Mouse (Mus musculus): ENCODE data around the gene Gbp9.
"Not testable (repeated sequence)": the region's sequence is repeated elsewhere in the genome, so short reads cannot be mapped to it uniquely, and the experiment has no call there.

The Gbp9 gene

DNA sequence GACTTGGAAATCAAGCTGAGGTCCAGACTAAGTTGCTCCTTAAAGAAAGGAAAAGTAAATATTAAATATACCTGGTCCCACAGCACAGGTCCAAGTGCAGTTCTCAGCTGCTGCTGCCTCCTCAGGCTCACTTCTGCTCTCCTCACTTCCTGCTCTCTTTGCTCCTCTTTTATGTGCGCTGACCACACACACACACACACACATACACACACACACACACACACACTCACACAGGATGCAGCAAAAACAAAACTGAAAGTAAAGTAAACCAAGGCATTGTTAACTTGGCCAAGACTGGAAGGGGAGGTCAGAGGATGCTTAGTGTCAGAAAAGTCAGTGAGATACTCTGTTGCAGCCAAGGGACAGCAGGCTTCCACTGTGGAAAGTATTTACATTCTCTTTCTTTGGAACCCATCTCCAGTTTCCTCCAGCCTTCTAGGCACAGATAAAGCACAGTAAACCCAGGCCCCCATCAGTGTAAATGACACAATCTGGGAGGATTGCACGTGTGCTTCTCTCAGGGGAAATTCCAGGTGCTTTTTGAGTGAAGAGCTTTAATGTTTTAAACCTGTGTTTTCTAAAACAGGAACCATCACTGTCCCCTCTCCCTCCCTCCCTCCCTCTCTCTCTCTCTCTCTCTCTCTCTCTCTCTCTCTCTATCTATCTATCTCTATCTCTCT lies at the start of gene Gbp9, which contains the start of the genes Gbp8 and Gbp4:
Gene Gbp9 (minus strand): TSS at position 131 of the 680 bp plus-strand sequence.
Gene Gbp8 (minus strand): TSS at position 132 of the 680 bp plus-strand sequence.
Gene Gbp4 (minus strand): TSS at position 178 of the 680 bp plus-strand sequence.
- DNase-seq (ENCODE audit: low read depth, low spot score), result not testable (repeated sequence)

GRCm38 (mm10) chr5:105181446-105181845 lies 42.1 kb upstream of the Gbp9 start:
- DNase-seq (ENCODE audit: low read depth, low spot score), result no peak

GRCm38 (mm10) chr5:105156582-105156981 lies 17.2 kb upstream of the Gbp9 start:
- DNase-seq (ENCODE audit: low read depth, low spot score), result no peak

GRCm38 (mm10) chr5:105154049-105154448 lies 14.7 kb upstream of the Gbp9 start:
- DNase-seq (ENCODE audit: low read depth, low spot score), result no peak

DNA sequence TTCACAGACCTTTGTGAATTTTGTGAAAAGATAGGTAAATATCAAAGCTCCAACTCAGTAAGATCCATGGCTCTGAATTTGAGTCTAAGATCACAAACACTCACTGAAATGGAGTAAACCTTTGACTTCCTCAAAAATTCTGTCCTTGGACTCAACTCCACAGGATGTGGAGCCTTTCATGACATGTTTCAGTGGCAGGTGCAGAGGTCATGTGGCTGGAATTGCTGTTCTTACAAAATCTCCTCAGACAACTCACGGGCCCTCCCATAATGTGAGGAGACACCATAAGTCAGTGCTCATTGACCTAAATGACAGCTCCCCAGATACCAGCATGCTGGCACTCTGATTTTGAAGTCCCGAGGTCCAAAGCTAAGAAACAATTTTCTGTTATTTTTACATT lies 8.7 kb upstream of the Gbp9 start:
- not testable (repeated sequence) for DNase-seq (ENCODE audit: low read depth, low spot score)

GRCm38 (mm10) chr5:105146447-105146846 lies 7.1 kb upstream of the Gbp9 start:
- no peak for DNase-seq (ENCODE audit: low read depth, low spot score)

DNA sequence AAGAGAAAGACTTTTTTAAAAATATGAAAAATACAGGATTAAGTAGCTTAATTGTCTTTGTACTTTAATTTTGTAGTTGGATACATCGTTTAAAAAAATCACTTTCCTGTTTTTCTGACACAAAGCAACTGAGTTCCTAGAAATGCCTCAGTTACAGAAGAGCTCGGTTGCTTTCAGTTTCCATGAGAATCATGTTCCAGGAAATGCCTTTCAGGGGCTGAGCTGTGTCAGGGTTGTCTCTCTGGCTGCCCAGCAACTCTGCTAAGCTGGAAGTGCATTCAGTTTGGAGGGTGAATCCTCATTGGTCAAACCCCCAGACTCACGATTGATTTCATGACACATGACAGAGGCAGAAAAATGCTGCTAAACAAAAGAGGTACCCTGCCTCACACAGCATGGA lies 6.4 kb upstream of the Gbp9 start:
- DNase-seq (ENCODE audit: low read depth, low spot score), result not testable (repeated sequence)

GRCm38 (mm10) chr5:105140089-105140810 lies 911 bp upstream of the Gbp9 start:
- not testable (repeated sequence) for DNase-seq (ENCODE audit: low read depth, low spot score)

DNA sequence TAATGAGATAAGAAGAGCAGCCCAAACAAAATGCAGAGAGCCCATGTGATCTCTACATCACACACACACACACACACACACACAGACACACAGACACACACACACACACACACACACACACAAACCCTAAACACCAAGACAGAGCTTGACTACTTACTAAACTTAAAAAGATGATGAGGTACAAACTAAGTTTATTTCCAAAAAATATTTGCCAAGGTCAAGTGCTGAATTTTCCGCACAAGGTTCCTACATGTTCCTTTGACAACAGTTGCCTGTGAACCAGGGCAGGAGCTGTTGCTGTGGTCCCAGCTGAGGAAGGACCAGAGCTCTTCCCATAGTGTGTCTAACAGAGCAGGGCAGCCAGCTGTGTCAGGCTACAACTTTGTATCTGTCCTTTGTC lies 433 bp downstream of the Gbp9 start:
- no peak for DNase-seq (ENCODE audit: low read depth, low spot score)

GRCm38 (mm10) chr5:105136706-105137304 lies 2.5 kb downstream of the Gbp9 start:
- not testable (repeated sequence) for DNase-seq (ENCODE audit: low read depth, low spot score)

DNA sequence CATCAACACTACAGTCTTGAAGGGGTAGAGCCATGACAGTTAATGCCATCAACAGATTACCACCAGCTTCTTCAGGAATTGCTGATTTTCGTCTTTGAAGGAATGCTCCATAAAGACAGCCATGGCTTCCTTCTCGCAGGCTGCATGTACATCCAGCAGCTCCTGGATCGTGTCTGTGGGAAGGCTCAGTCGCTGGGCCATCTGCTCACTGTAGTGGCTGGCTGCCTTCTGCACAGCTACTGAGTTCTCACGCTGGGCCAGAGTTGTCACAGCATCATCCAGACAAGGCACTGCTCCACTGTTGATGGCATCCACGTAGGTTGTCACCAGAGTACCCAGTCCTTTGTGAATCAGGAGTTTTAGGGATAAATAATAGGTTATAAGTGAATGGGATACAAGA lies 17.6 kb downstream of the Gbp9 start:
- not testable (repeated sequence) for DNase-seq (ENCODE audit: low read depth, low spot score)

DNA sequence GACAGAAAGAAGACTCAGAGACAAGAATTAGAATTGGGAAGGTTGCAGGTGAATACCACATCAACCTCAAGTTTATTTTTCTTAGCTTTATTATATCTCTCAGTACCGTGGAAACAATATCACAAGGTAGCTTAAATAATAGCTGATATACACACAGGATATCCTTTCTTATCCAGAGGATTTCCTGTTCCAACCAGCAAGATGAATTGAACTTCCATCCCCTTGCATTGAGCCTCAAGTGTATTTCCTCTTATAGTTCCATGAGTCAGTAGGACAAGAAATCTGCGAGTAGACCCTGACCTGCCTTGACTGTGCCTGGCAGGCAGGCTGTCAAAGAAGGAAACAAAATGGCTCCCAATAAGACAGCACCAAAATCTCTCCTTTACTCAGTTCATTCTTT lies 23.6 kb downstream of the Gbp9 start:
- DNase-seq (ENCODE audit: low read depth, low spot score), result no peak

DNA sequence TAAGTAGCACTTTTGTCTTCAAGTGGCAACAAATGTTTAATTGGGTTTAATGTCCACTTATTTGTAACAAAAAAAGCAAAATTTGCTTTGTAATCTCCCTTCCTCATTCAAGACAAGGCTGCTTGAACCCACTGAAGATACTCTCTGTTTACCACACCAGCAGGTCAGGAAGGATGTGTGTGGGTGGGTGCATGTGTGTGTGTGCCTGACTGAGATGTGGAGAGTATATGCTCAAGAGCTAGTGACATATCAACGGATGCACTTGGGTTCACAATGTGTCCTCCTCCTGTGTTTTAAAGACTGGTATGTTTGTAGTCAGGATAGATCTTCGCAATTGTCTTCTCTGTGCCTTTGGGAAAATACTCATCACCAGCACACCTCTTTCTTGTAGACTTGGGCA lies 24.6 kb downstream of the Gbp9 start:
- DNase-seq (ENCODE audit: low read depth, low spot score), result no peak

GRCm38 (mm10) chr5:105113656-105114055 lies 25.7 kb downstream of the Gbp9 start:
- no peak for DNase-seq (ENCODE audit: low read depth, low spot score)

DNA sequence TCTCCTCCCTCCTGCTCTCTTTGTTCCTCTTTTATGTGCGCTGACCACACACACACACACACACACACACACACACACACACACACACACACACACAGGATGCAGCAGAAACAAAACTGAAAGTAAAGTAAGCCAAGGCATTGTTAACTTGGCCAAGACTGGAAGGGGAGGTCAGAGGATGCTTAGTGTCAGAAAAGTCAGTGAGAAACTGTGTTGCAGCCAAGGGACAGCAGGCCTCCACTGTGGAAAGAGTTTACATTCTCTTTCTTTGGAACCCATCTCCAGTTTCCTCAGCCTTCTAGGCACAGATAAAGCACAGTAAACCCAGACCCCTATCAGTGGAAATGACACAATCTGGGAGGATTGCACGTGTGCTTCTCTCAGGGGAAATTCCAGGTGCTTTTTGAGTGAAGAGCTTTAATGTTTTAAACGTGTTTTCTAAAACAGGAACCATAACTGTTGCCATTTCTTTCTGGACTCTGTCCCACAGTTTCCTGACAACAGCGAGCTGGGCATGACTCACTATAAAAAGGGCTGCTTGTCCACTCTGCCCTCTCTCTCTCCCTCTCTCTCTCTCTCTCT lies 29.0 kb downstream of the Gbp9 start:
- DNase-seq (ENCODE audit: low read depth, low spot score), result not testable (repeated sequence)

GRCm38 (mm10) chr5:105109775-105110174 lies 29.6 kb downstream of the Gbp9 start:
- not testable (repeated sequence) for DNase-seq (ENCODE audit: low read depth, low spot score)

DNA sequence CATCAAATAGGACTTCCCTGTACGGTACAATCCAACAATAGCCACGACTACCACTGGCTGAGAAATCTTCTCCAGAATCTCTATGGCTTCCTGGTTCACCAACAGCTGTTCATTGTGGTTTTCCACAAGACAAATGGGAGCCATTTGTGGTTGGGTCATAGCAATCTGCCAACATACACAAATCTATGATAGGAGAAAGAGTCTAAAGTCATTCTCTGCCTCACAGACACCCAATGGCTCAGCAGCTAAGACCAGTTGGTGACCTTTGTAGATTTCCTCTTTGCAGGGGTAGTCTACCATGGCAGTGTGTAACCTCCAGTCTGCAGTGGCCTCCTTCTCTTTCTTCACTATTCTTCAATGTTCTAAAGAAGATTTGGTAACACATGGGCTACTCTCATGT lies 33.6 kb downstream of the Gbp9 start:
- not testable (repeated sequence) for DNase-seq (ENCODE audit: low read depth, low spot score)

- DNase-seq (ENCODE audit: low read depth, low spot score), result no peak
These were observed 57.4 kb downstream of the Gbp9 start for GRCm38 (mm10) chr5:105081900-105082299.

- not testable (repeated sequence) for DNase-seq (ENCODE audit: low read depth, low spot score)
These were observed 71.0 kb downstream of the Gbp9 start for GRCm38 (mm10) chr5:105068356-105068755.

- not testable (repeated sequence) for DNase-seq (ENCODE audit: low read depth, low spot score)
These were observed 74.9 kb downstream of the Gbp9 start for GRCm38 (mm10) chr5:105064443-105064842.

DNA sequence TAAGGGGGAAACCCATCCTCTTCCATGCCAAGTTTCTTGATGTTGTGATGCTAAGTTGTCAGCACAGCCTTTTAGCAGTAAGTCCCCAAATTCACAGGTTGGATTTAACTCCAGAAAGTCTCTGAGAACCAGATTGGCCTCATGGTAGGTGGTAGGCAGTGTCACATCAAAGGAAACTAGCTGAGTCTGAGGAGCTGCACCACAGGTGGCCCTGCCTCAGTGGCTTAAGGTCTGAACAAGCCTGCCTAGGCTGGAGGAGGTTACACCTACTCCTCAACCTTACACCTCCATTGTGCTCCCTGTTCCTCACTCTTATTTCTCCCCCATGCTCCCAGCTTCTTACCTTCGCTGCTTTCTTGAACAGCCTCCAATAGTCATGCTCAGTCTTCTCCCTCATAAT lies 76.0 kb downstream of the Gbp9 start:
- DNase-seq (ENCODE audit: low read depth, low spot score), result no peak

- DNase-seq (ENCODE audit: low read depth, low spot score), result not testable (repeated sequence)
These were observed 76.9 kb downstream of the Gbp9 start for GRCm38 (mm10) chr5:105062403-105062802.

All from WW6 (cell line).